Mouse (Mus musculus): ENCODE results near the gene Slc6a9. TPM values are rescaled to one million over a fixed set of nuclear protein-coding genes. Genes with fewer than 3 reads are reported as not detected.

Slc6a9 gene
- total and polyA plus RNA-seq, 2 experiments from 2014 or later, result 79.7 to 132 TPM

GRCm38 (mm10) chr4:117814333-117814732 lies 20.0 kb upstream of the Slc6a9 start:
- Histone ChIP-seq H3K9me3 (ENCODE audit: low read length) (no peaks in the 10 kb centered on the region), H3K27me3 (ENCODE audit: insufficient read depth, low read length) (no peaks in the 10 kb centered on the region), H3K4me2 (ENCODE audit: low read depth, low read length) (no peak overlapping the region), H3K9ac (replicated peaks; ENCODE audit: low read length) (no peak overlapping the region), H3K27ac (no peak overlapping the region), H3K36me3 (ENCODE audit: insufficient read depth, low read length) (no peaks in the 10 kb centered on the region), H3K4me1 (ENCODE audit: insufficient read depth, low read length) (no peaks in the 10 kb centered on the region), H3K4me3 (ENCODE audit: low read length) (no peak overlapping the region)
- TF ChIP-seq CTCF (IDR thresholded peaks at IDR 0.05; ENCODE audit: low read depth), result no peak
- no peak for DNase-seq (ENCODE audit: low spot score)
- 26% methylated on average over 4 of the region's 4 CpGs for WGBS
- no peak for ATAC-seq

- no peaks in the 10 kb centered on the region for H3K36me3 ChIP-seq (ENCODE audit: insufficient read depth, low read length)
- H3K9ac ChIP-seq (replicated peaks; ENCODE audit: low read length), result no peak overlapping the region
- no peak overlapping the region for H3K4me2 ChIP-seq (ENCODE audit: low read depth, low read length)
- H3K27ac ChIP-seq, result no peak overlapping the region
- WGBS, result 80% methylated on average over 5 of the region's 5 CpGs
- no peak for DNase-seq (ENCODE audit: low spot score)
- no peaks in the 10 kb centered on the region for H3K4me1 ChIP-seq (ENCODE audit: insufficient read depth, low read length)
- H3K9me3 ChIP-seq (ENCODE audit: low read length), result no peaks in the 10 kb centered on the region
- H3K4me3 ChIP-seq (ENCODE audit: low read length), result no peak overlapping the region
- no peak for TF ChIP-seq CTCF (IDR thresholded peaks at IDR 0.05; ENCODE audit: low read depth)
- no peaks in the 10 kb centered on the region for H3K27me3 ChIP-seq (ENCODE audit: insufficient read depth, low read length)
- ATAC-seq, result no peak
These were observed 17.5 kb upstream of the Slc6a9 start for GRCm38 (mm10) chr4:117816776-117817175.

GRCm38 (mm10) chr4:117818032-117818431 lies 16.3 kb upstream of the Slc6a9 start:
- Histone ChIP-seq H3K36me3 (ENCODE audit: insufficient read depth, low read length) (no peaks in the 10 kb centered on the region), H3K9ac (replicated peaks; ENCODE audit: low read length) (no peak overlapping the region), H3K4me3 (ENCODE audit: low read length) (no peak overlapping the region), H3K27ac (no peak overlapping the region), H3K4me2 (ENCODE audit: low read depth, low read length) (no peak overlapping the region), H3K27me3 (ENCODE audit: insufficient read depth, low read length) (no peaks in the 10 kb centered on the region), H3K4me1 (ENCODE audit: insufficient read depth, low read length) (no peaks in the 10 kb centered on the region), H3K9me3 (ENCODE audit: low read length) (no peaks in the 10 kb centered on the region)
- no peak for DNase-seq (ENCODE audit: low spot score)
- TF ChIP-seq CTCF (IDR thresholded peaks at IDR 0.05; ENCODE audit: low read depth), result no peak
- ATAC-seq, result no peak
- 97% methylated on average over 10 of the region's 10 CpGs for WGBS

GRCm38 (mm10) chr4:117828572-117829145 lies 5.6 kb upstream of the Slc6a9 start:
- no peaks in the 10 kb centered on the region for H3K36me3 ChIP-seq (ENCODE audit: insufficient read depth, low read length)
- no peak overlapping the region for H3K27ac ChIP-seq
- H3K4me3 ChIP-seq (ENCODE audit: low read length), result no peak overlapping the region
- WGBS, result 72% methylated on average over 8 of the region's 8 CpGs
- no peak for ATAC-seq
- no peaks in the 10 kb centered on the region for H3K9me3 ChIP-seq (ENCODE audit: low read length)
- H3K4me2 ChIP-seq (ENCODE audit: low read depth, low read length), result no peak overlapping the region
- TF ChIP-seq CTCF (IDR thresholded peaks at IDR 0.05; ENCODE audit: low read depth), result no peak
- no peaks in the 10 kb centered on the region for H3K27me3 ChIP-seq (ENCODE audit: insufficient read depth, low read length)
- no peak for DNase-seq (ENCODE audit: low spot score)
- no peaks in the 10 kb centered on the region for H3K4me1 ChIP-seq (ENCODE audit: insufficient read depth, low read length)
- H3K9ac ChIP-seq (replicated peaks; ENCODE audit: low read length), result no peak overlapping the region

- 0 out of 2 replicates have a peak overlapping the region, but pooled peaks have one; percentile 5 for H3K4me2 ChIP-seq (ENCODE audit: low read depth, low read length)
- peak; percentile 79 for DNase-seq (ENCODE audit: low spot score)
- TF ChIP-seq CTCF (IDR thresholded peaks at IDR 0.05; ENCODE audit: low read depth), result peak; percentile 92
- WGBS, result 12% methylated on average over 12 of the region's 12 CpGs
- H3K27me3 ChIP-seq (ENCODE audit: insufficient read depth, low read length), result no peaks in the 10 kb centered on the region
- no peak overlapping the region for H3K4me3 ChIP-seq (ENCODE audit: low read length)
- no peaks in the 10 kb centered on the region for H3K4me1 ChIP-seq (ENCODE audit: insufficient read depth, low read length)
- ATAC-seq, result peak; percentile 55
- no peaks in the 10 kb centered on the region for H3K9me3 ChIP-seq (ENCODE audit: low read length)
- H3K36me3 ChIP-seq (ENCODE audit: insufficient read depth, low read length), result no peaks in the 10 kb centered on the region
- H3K27ac ChIP-seq, result no peak overlapping the region
- no peak overlapping the region for H3K9ac ChIP-seq (replicated peaks; ENCODE audit: low read length)
These were observed 4.8 kb upstream of the Slc6a9 start for GRCm38 (mm10) chr4:117829260-117830123.

GRCm38 (mm10) chr4:117830124-117830551 lies 4.2 kb upstream of the Slc6a9 start:
- DNase-seq (ENCODE audit: low spot score), result peak; percentile 52
- Histone ChIP-seq H3K4me1 (ENCODE audit: insufficient read depth, low read length) (no peaks in the 10 kb centered on the region), H3K27me3 (ENCODE audit: insufficient read depth, low read length) (no peaks in the 10 kb centered on the region), H3K9me3 (ENCODE audit: low read length) (no peaks in the 10 kb centered on the region), H3K4me2 (ENCODE audit: low read depth, low read length) (0 out of 2 replicates have a peak overlapping the region, but pooled peaks have one; percentile 5), H3K36me3 (ENCODE audit: insufficient read depth, low read length) (no peaks in the 10 kb centered on the region), H3K4me3 (ENCODE audit: low read length) (no peak overlapping the region), H3K9ac (replicated peaks; ENCODE audit: low read length) (no peak overlapping the region), H3K27ac (no peak overlapping the region)
- WGBS, result 14% methylated on average over 5 of the region's 5 CpGs
- peak; percentile 46 for ATAC-seq
- no peak for TF ChIP-seq CTCF (IDR thresholded peaks at IDR 0.05; ENCODE audit: low read depth)

GRCm38 (mm10) chr4:117830801-117831200 lies 3.5 kb upstream of the Slc6a9 start:
- Histone ChIP-seq H3K9ac (replicated peaks; ENCODE audit: low read length) (no peak overlapping the region), H3K4me3 (ENCODE audit: low read length) (no peak overlapping the region)

More at GRCm38 (mm10) chr4:117830801-117831200, 3.5 kb upstream of the Slc6a9 start:
- ATAC-seq (no peak), DNase-seq (ENCODE audit: low spot score) (no peak)
- no peak for TF ChIP-seq CTCF (IDR thresholded peaks at IDR 0.05; ENCODE audit: low read depth)
- Histone ChIP-seq H3K27me3 (ENCODE audit: insufficient read depth, low read length) (no peaks in the 10 kb centered on the region), H3K4me1 (ENCODE audit: insufficient read depth, low read length) (no peaks in the 10 kb centered on the region), H3K4me2 (ENCODE audit: low read depth, low read length) (no peak overlapping the region), H3K9me3 (ENCODE audit: low read length) (no peaks in the 10 kb centered on the region), H3K27ac (no peak overlapping the region), H3K36me3 (ENCODE audit: insufficient read depth, low read length) (no peaks in the 10 kb centered on the region)
- 92% methylated on average over 9 of the region's 9 CpGs for WGBS

Measured in hindbrain, postnatal 0 days (tissue).